Mouse (Mus musculus): Measurements from ENCODE around the gene Kctd13.
"Not testable (repeated sequence)": the region's sequence is repeated elsewhere in the genome, so short reads cannot be mapped to it uniquely, and the experiment has no call there.

Kctd13 gene

DNA sequence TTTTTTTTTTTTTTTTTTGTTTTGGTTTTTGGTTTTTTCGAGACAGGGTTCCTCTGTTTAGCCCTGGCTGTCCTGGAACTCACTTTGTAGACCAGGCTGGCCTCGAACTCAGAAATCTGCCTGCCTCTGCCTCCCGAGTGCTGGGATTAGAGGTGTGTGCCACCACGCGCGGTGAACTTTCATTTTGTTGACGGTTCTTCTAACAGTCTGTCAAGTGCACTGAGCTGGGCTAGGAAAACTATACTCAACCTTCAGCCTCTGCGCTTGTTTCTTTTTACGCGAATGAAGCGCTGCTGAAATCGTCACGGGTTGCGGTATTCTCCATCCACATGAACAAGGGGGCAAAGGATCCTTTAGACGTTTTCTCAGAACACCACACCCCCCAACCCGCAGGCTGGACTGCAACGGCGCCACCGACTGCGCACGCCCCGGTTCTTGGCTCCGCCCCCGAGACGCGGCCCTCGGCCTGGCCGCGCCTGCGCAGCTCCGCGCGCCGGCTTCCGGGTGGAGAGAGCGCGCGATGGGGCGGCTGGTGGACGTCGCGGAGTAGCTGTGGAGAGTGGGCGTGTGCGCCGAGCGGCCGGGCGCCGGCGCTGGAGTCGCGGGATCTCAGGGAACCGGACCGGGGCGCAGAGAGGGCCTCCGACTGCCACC lies at the start of gene Kctd13:
Kctd13 (plus strand) TSS at position 496 of the 654 bp plus-strand sequence.
- DNase-seq (ENCODE audit: low spot score), result peak; percentile 81

GRCm38 (mm10) chr7:126881040-126881439 lies 47.6 kb upstream of the Kctd13 start:
- DNase-seq (ENCODE audit: low spot score), result no peak

- DNase-seq (ENCODE audit: low spot score), result no peak
These were observed 44.9 kb upstream of the Kctd13 start for GRCm38 (mm10) chr7:126883731-126884181.

DNA sequence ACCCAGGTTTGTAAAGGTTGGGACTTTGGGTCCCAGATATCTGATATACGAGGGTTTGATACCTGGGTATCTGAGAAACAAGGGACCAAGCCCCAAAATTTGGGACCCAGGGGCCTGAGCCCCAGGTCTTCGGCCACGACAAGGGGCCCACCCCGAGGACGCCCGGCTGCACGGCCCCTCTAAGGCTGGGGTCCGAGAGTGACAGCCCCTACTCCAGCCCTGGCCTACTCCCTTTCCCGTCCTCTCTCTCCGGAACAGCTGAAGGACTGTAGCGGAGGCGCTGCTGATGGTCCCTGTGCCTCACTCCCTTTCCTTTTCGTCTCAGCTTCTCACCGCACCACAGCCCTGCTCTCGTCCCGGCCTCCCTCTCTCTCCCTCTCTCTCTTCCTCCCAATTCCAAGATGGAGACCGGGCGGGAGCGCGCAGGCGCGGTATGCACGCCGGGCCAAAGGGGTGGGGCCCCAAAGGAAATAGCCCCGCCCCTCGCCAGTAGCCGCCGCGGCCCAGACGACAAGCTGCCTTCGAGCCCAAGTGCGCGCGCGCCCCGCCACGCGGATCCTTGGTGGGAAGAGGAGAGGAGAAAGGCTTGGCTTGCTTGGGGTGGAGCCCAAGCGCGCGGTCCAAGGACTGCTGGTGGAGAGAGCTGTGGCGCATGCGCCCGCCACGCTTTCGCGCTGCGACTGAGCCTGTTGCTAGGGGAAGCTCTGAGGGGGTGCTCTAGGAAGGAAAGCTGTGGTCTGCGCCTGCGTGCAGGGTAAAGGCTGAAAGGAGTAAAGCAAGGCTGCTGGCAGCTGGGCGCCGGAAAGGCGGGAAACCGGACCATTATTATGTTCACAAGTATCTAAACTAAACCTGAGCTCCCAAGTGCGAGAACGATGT lies 44.2 kb upstream of the Kctd13 start, which contains the start of gene Taok2:
Taok2 (minus strand) TSS at position 418 of the 879 bp plus-strand sequence.
- DNase-seq (ENCODE audit: low spot score), result peak; percentile 95

- DNase-seq (ENCODE audit: low spot score), result no peak
These were observed 41.4 kb upstream of the Kctd13 start for GRCm38 (mm10) chr7:126887281-126887680.

- no peak for DNase-seq (ENCODE audit: low spot score)
These were observed 39.8 kb upstream of the Kctd13 start for GRCm38 (mm10) chr7:126888852-126889251.

GRCm38 (mm10) chr7:126896912-126897311 lies 31.8 kb upstream of the Kctd13 start:
- no peak for DNase-seq (ENCODE audit: low spot score)

GRCm38 (mm10) chr7:126897390-126898101 lies 31.1 kb upstream of the Kctd13 start:
- DNase-seq (ENCODE audit: low spot score), result no peak

DNA sequence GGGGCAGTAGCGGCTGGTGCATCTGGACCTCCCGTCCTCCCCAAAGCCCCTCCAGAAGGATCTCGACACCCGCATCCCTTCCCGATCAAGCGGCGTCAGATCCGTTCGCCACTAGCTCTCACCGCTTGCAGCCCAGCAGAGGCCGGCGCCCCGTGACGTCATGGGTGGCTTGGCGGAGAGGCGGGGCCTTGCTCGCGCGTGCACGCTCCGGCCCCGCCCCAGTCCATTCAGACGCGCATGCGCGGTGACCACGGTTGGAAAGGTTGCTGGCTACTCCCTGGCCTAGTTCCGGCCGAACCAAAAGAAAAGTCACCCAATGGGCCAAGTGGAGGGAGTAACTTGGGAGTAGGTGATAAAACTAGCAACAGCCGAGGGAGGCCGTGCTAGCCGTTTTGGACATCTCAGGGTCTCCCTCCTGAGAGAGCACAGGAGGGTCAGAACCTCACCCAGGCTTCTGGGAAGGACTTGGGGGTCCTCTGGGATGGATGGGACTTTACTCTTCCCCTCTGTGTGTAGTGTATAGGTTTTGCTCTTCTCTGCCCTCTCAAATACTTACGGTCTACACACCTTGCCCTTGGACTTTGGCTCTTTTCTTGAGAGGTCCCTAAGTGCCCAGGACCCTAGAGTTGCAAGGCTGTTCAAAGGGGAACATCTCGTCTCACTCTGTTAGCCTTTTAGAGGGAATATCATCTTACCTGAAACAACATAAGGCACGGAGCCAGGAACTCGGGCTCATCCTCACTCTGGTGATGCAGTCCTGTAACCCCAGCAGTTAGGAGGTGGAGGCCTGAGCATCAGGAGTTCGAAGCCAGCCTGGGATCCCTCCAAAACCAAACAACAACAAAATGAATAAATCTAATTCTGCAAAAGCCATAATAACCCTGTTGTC lies 30.3 kb upstream of the Kctd13 start:
- DNase-seq (ENCODE audit: low spot score), result peak; percentile 97

DNA sequence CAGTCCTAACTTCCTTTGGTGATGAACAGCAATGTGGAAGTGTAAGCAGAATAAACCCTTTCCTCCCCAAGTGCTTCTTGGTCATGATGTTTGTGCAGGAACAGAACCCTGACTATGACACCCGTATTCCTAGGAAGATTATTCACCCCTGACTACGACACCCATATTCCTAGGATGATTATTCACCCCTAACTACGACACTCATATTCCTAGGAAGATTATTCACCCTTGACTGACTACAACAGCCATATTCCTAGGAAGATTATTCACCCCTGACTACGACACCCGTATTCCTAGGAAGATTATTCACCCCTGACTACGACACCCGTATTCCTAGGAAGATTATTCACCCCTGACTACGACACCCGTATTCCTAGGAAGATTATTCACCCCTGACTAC lies 28.9 kb upstream of the Kctd13 start:
- not testable (repeated sequence) for DNase-seq (ENCODE audit: low spot score)

DNA sequence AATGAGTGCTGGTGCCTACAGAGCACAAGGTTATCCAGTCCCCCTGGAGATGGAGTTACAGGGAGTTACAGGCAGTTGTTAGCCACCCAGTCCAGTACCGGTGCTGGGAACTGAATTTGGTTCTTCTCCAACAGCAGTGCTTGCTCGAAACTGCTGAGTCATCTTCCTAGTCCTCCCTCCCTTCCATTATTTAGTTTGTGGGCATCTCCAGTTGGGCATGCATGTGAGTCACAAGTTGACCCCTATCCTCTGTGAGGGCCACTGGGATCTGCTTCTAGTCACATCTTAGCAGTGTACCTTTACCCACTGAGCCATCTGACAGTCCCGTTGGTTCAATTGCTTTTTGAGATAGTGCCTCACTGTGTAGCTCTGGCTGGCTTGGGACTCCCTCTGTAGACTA lies 23.1 kb upstream of the Kctd13 start:
- no peak for DNase-seq (ENCODE audit: low spot score)

GRCm38 (mm10) chr7:126914844-126915243 lies 13.8 kb upstream of the Kctd13 start:
- DNase-seq (ENCODE audit: low spot score), result no peak

GRCm38 (mm10) chr7:126918356-126918755 lies 10.3 kb upstream of the Kctd13 start:
- not testable (repeated sequence) for DNase-seq (ENCODE audit: low spot score)

GRCm38 (mm10) chr7:126919973-126920372 lies 8.7 kb upstream of the Kctd13 start:
- no peak for DNase-seq (ENCODE audit: low spot score)

GRCm38 (mm10) chr7:126921563-126921962 lies 7.1 kb upstream of the Kctd13 start:
- DNase-seq (ENCODE audit: low spot score), result no peak

- peak; percentile 39 for DNase-seq (ENCODE audit: low spot score)
These were observed 6.0 kb upstream of the Kctd13 start, which contains the start of gene Tmem219 for GRCm38 (mm10) chr7:126922624-126923060. Gene Tmem219, minus strand, starts transcription at chr7:126922917.

- DNase-seq (ENCODE audit: low spot score), result no peak
These were observed 4.7 kb upstream of the Kctd13 start for GRCm38 (mm10) chr7:126923999-126924398.

DNA sequence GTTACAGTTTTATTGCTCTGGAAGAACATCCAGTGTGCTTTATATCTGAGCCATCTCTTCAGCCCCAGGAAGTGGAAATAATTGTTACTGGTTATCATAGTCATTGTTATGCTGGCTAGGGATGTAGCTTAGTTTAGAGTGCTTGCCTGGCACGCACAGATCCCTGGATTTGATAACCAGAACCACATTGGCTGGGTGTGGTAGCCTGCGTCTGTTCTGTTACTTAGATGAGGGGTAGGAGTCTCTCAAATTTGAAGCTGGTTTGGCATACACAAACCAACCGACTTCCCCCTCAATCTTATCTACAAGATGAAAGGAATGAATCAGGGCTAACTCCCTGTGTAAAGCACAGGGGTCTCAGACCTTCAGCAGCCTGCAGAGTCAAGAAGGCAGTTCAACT lies 2.4 kb upstream of the Kctd13 start:
- DNase-seq (ENCODE audit: low spot score), result no peak

GRCm38 (mm10) chr7:126929046-126929445 lies 367 bp downstream of the Kctd13 start:
- DNase-seq (ENCODE audit: low spot score), result no peak

DNA sequence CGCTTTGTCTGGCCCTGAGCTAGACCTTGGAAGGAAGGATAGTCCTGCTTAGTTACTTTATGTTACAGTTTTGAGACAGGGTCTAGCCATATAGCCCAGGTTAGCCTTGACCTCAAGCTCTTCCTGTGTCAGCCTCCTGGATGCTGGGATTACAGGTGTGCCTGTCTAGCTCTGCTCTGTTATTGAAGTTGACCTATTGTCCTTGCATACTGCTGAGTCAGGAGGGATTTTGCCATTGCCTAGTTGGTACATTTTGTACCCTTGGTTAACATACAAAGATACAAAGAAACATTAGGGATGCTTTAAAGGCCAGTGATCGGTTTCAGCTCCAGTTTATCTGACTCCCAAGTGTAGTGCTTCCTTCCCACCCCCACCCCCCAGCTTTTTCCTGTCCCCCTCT lies 4.0 kb downstream of the Kctd13 start:
- DNase-seq (ENCODE audit: low spot score), result no peak

DNA sequence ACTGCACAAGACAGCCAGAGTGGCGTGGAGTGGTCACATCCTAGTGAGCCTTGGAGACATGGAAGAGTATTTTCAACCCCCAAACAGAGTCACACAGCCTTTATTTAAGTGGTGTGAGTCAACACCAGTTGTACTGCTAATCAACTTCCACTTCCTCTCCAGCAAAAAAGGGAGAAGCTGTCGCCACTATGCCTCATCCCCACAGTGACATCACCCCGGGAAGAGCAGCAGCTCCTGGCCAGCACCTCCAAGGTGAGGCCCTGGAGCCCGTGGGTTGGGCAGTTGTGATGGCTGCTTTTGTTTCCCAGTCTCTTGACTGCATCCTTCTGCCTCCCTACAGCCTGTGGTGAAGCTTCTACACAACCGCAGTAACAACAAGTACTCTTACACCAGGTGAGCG lies 12.5 kb downstream of the Kctd13 start:
- no peak for DNase-seq (ENCODE audit: low spot score)
